Mouse (Mus musculus) testis, adult 2 months (tissue): ENCODE measurements at regions not wholly inside any gene's neighbourhood (a gene's known extent, or its start where the extent isn't known, plus 50 kb on each side); places are given as distances from the start of the nearest gene placed in this dataset.

ENCODE experiments used
- CTCF ChIP-seq: fragments of 200-500 bp; IDR thresholded peaks from 2 replicates; pipeline ENCODE4 v1.5.1; 2012; ENCODE audit warnings: low read depth, mild to moderate bottlenecking, inconsistent platforms, low read length, moderate library complexity; ENCODE audit not compliant: control insufficient read depth, insufficient read depth, insufficient replicate concordance
- POLR2A ChIP-seq: fragments of 200-500 bp; IDR thresholded peaks from 2 replicates; pipeline ENCODE4 v1.6.1; 2012; ENCODE audit warnings: low read depth, mild to moderate bottlenecking, inconsistent platforms, low read length, moderate library complexity; ENCODE audit not compliant: control insufficient read depth

DNA sequence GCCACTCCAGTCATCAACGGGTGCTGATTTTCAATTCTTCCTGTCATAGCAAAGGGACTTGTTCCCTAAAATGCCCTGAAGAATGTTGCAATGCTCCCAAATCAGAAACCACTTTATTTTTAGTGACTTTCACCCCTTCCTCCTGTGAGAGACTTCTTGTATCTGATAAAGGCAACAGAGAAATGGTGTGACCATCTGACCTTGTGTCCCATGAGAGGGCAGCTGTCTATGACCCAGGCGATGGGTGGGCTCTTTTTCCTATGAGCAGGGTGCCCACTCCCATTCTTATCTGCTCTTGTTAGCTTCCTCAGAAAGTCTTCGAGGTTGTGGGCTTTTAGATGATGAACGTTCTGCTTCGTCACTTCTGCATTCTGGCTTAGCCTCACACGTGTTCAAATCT is 265.8 kb upstream of the Klf4 start:
- no peak for TF ChIP-seq CTCF
- TF ChIP-seq POLR2A = no peak
